Mouse (Mus musculus): ENCODE results near the gene Sdc3.

Sdc3 gene

GRCm38 (mm10) chr4:130828851-130829673 is 36.7 kb downstream of the Sdc3 start:
- peak; percentile 93 for DNase-seq

- DNase-seq: peak; percentile 80
These were observed 41.8 kb downstream of the Sdc3 start for GRCm38 (mm10) chr4:130834122-130834521.

- no peak for DNase-seq
These were observed 43.2 kb downstream of the Sdc3 start for GRCm38 (mm10) chr4:130835550-130835949.

- peak; percentile 95 for DNase-seq
These were observed 44.1 kb downstream of the Sdc3 start for GRCm38 (mm10) chr4:130836281-130837061.

GRCm38 (mm10) chr4:130838585-130838984 is 46.2 kb downstream of the Sdc3 start:
- peak; percentile 71 for DNase-seq

- DNase-seq: peak; percentile 84
These were observed 48.9 kb downstream of the Sdc3 start for GRCm38 (mm10) chr4:130841107-130841840.

GRCm38 (mm10) chr4:130848814-130849213 is 56.5 kb downstream of the Sdc3 start:
- DNase-seq: no peak

- no peak for DNase-seq
These were observed 65.3 kb downstream of the Sdc3 start for GRCm38 (mm10) chr4:130857661-130858060.

GRCm38 (mm10) chr4:130858880-130859279 is 66.5 kb downstream of the Sdc3 start:
- no peak for DNase-seq

GRCm38 (mm10) chr4:130859467-130859866 is 67.1 kb downstream of the Sdc3 start:
- no peak for DNase-seq

GRCm38 (mm10) chr4:130860902-130861652 is 68.7 kb downstream of the Sdc3 start:
- DNase-seq: no peak

GRCm38 (mm10) chr4:130861653-130862208 is 69.4 kb downstream of the Sdc3 start:
- peak; percentile 89 for DNase-seq

- no peak for DNase-seq
These were observed 70.2 kb downstream of the Sdc3 start for GRCm38 (mm10) chr4:130862538-130862937.

- no peak for DNase-seq
These were observed 73.1 kb downstream of the Sdc3 start for GRCm38 (mm10) chr4:130865460-130865859.

GRCm38 (mm10) chr4:130865901-130866371 is 73.6 kb downstream of the Sdc3 start:
- DNase-seq: peak; percentile 95

- DNase-seq: no peak
These were observed 75.6 kb downstream of the Sdc3 start for GRCm38 (mm10) chr4:130867940-130868339.

- DNase-seq: no peak
These were observed 76.5 kb downstream of the Sdc3 start for GRCm38 (mm10) chr4:130868803-130869202.

- DNase-seq: no peak
These were observed 80.1 kb downstream of the Sdc3 start for GRCm38 (mm10) chr4:130872414-130872813.

- no peak for DNase-seq
These were observed 81.1 kb downstream of the Sdc3 start for GRCm38 (mm10) chr4:130873440-130873839.

- peak; percentile 91 for DNase-seq
These were observed 82.3 kb downstream of the Sdc3 start for GRCm38 (mm10) chr4:130874601-130875000.

All from retina, postnatal 1 day (tissue).